Mouse (Mus musculus): ENCODE data around the gene Lrrc59.

GRCm38 (mm10) chr11:94602356-94602955, 27.1 kb upstream of the Lrrc59 start:
- TF ChIP-seq CTCF (IDR thresholded peaks at IDR 0.05; ENCODE audit: extremely low read depth, insufficient read depth, low read length), result no peak
- no peak for TF ChIP-seq POLR2A (IDR thresholded peaks at IDR 0.05; ENCODE audit: extremely low read depth, insufficient read depth, low read length)
